Mouse (Mus musculus) erythroblast, embryonic 14.5 days (primary cell): ENCODE results near the gene Sulf2. TPM values are rescaled to one million over a fixed set of nuclear protein-coding genes. Genes with fewer than 3 reads are reported as not detected.
"Not testable (repeated sequence)": the region's sequence is repeated elsewhere in the genome, so short reads cannot be mapped to it uniquely, and the experiment has no call there.

ENCODE experiments used
- H3K27me3 ChIP-seq: 2 replicates; pipeline ENCODE4 v1.6.1; 2012; ENCODE audit warnings: inconsistent platforms; ENCODE audit not compliant: control insufficient read depth
- H3K36me3 ChIP-seq: 2 replicates; pipeline ENCODE4 v1.6.1; 2012; ENCODE audit warnings: mild to moderate bottlenecking, inconsistent platforms; ENCODE audit not compliant: control insufficient read depth
- H3K4me1 ChIP-seq: 2 replicates; pipeline ENCODE4 v1.6.1; 2012; ENCODE audit warnings: inconsistent platforms; ENCODE audit not compliant: control insufficient read depth
- H3K4me3 ChIP-seq: replicated peaks from 2 replicates; pipeline ENCODE3; 2012; ENCODE audit warnings: moderate library complexity, mild to moderate bottlenecking, inconsistent platforms
- H3K9me3 ChIP-seq: 2 replicates; pipeline ENCODE4 v1.6.1; 2012; ENCODE audit warnings: low read length, inconsistent platforms, mixed read lengths; ENCODE audit not compliant: control insufficient read depth
- GATA1 ChIP-seq: IDR thresholded peaks from 2 replicates; pipeline ENCODE4 v1.6.1; 2012; ENCODE audit warnings: low read length, inconsistent platforms, mixed read lengths
- TAL1 ChIP-seq: IDR thresholded peaks from 3 replicates; pipeline ENCODE4 v1.6.1; 2012; ENCODE audit warnings: low read length, inconsistent platforms, mixed read lengths
- polyA plus RNA-seq: library from polyadenylated mRNA; stranded (reverse); fragments of >175 nt; gene quantifications from 2 replicates; pipeline ENCODE4 v1.2.3, GENCODE M21; 2012

The Sulf2 gene
- polyA plus RNA-seq, 1 experiment = 0.01 TPM

- no peak overlapping the region for H3K4me3 ChIP-seq
- H3K27me3 ChIP-seq = no peaks in the 10 kb centered on the region
- H3K36me3 ChIP-seq = no peaks in the 10 kb centered on the region
- H3K9me3 ChIP-seq = no peaks in the 10 kb centered on the region; the same call in 1 of the 2 replicates
- H3K4me1 ChIP-seq = no peaks in the 10 kb centered on the region
- TF ChIP-seq GATA1 (no peak), TAL1 (no peak)
Measured at GRCm38 (mm10) chr2:166190816-166191215, 35.4 kb upstream of the Sulf2 start.

DNA sequence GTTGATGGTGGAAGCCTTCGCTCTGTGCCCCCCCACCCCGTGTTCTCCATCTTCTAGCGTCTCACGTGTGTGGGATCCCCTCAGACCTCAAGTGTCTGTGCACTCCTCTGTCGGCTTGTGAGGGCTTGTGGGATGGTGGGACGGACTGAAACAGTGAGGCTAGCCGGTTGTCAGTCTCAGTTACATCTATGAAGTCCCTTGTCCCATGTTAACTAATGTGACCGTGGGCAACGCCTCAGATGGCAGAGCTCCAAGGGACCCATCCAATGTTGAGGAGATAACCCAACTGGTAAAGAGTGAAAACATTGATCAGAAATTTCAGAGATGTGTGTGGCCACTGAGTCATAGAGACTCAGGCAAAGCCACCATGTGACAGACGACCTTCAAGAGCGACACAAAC, 33.7 kb upstream of the Sulf2 start:
- no peaks in the 10 kb centered on the region for H3K4me1 ChIP-seq
- no peak overlapping the region for H3K4me3 ChIP-seq
- H3K9me3 ChIP-seq = no peaks in the 10 kb centered on the region; the same call in 1 of the 2 replicates
- H3K27me3 ChIP-seq = no peaks in the 10 kb centered on the region
- no peaks in the 10 kb centered on the region for H3K36me3 ChIP-seq
- TF ChIP-seq GATA1 (no peak), TAL1 (no peak)

DNA sequence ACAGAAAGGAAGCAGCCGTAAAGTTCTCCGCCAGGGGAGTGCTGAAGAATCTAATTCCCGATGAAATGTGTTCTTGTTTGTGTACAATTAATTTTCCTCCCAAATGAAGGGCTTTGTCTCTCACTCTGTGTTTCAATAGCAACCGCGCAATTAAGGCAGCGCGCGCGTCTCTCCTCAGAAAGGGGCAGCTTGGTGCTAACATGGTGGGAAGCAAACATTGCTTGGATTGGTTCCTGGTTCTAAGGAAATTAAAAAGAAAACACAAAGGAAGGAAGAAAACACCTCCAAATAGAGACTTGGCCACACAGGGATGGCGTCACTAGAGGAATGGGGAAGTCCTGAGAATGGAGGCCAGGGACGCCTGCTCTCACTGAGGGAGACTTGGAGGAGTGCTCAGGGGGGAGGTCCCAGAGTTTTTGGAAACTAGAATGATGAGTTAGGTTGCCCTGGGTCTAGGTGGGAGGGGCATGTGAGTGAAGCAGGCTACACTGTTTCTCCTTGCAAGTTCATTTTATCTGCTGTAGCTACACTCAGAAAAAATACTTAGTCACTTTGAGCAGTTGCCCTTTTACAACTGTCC, 32.5 kb upstream of the Sulf2 start:
- not testable (repeated sequence) for H3K4me3 ChIP-seq, H3K9me3 ChIP-seq, H3K27me3 ChIP-seq, H3K4me1 ChIP-seq, H3K36me3 ChIP-seq

DNA sequence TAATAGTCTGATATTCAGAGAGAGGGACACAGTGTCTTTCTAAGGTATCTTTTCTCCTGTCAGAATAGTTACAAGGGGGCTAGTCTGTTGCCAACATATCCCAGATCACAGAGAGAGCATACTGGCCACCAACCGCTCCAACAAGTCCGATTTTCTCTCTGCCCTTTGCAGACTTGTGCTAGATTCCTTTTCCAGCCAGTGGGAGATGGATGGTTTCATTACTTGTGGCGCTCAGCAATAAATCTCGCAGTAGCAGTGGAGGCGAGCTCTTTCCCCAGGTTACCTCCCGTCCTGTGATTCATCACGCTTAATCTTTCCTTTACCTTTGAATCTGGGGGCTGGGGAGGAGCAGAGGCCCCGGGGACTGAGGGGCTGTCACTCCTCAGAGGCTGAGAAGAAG, 31.9 kb upstream of the Sulf2 start:
- H3K36me3 ChIP-seq, H3K27me3 ChIP-seq, H3K4me1 ChIP-seq, H3K4me3 ChIP-seq, H3K9me3 ChIP-seq: not testable (repeated sequence)

DNA sequence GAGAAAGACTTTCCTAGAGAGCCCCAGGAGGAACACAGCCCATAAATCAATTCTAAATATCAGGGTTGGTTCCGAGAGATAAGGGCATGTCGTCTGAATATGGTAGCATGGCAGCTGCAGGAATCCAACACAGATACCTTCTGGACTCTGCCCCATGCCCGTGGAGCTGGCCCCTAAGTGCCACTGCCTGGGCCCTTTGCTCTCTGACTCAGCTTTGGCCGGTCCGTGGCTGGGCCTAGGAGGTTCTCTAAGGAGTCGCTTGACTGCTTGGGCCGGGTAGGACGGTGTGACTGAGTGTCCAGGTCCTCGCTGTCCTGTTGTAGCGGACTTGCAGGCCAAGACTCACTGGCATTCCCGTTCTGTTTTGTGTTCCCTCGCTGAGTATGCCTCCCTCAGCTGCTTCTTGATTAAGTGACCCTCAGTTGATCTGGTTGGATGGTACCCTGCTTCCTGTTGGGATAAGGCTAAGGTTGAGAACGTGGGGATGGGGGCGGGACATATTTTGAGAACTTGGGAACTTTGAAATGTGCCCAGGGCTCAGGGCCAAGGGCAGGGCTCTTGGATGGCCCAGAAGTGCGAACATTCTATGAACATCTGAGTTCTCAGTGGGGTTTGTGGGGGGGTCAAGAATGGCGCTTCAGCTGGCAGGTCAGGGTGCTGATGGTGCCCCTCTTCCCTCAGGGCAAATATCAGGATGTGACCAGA, 30.9 kb upstream of the Sulf2 start:
- Histone ChIP-seq H3K27me3 (no peaks in the 10 kb centered on the region), H3K36me3 (no peaks in the 10 kb centered on the region), H3K9me3 (no peaks in the 10 kb centered on the region), H3K4me3 (no peak overlapping the region), H3K4me1 (no peaks in the 10 kb centered on the region)
- TF ChIP-seq GATA1 (no peak), TAL1 (no peak)

- no peaks in the 10 kb centered on the region for H3K27me3 ChIP-seq
- no peak for TF ChIP-seq GATA1
- no peak for TF ChIP-seq TAL1
- H3K4me3 ChIP-seq = no peak overlapping the region
- no peaks in the 10 kb centered on the region for H3K36me3 ChIP-seq
- no peaks in the 10 kb centered on the region for H3K9me3 ChIP-seq
- H3K4me1 ChIP-seq = no peaks in the 10 kb centered on the region
Measured at GRCm38 (mm10) chr2:166185768-166186167, 30.3 kb upstream of the Sulf2 start.

DNA sequence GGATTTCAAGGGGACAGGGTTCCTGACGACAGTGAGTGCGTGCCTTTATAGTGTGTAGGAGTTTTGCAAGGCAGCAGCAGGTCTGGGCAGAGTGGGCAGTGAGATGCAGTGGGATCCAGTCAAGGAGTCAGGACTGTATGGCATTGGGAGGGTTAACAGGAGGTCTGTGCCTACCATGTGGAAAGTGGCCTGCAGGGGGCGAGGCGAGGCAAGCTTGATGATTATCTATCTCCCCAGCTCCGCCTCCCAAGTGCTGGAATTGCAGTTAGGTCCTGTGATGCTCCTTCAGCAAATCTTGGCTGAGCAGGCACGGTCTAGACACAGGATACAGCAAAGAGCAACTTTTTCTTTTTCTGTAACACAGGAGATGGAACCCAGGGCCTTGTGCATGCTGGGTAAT, 29.0 kb upstream of the Sulf2 start:
- H3K27me3 ChIP-seq = no peaks in the 10 kb centered on the region
- H3K4me3 ChIP-seq = no peak overlapping the region
- no peaks in the 10 kb centered on the region for H3K4me1 ChIP-seq
- no peaks in the 10 kb centered on the region for H3K36me3 ChIP-seq
- no peaks in the 10 kb centered on the region for H3K9me3 ChIP-seq
- TF ChIP-seq GATA1 (no peak), TAL1 (no peak)

GRCm38 (mm10) chr2:166182009-166182685, 26.7 kb upstream of the Sulf2 start:
- H3K4me3 ChIP-seq = no peak overlapping the region
- H3K36me3 ChIP-seq = no peaks in the 10 kb centered on the region
- no peaks in the 10 kb centered on the region for H3K9me3 ChIP-seq

DNA sequence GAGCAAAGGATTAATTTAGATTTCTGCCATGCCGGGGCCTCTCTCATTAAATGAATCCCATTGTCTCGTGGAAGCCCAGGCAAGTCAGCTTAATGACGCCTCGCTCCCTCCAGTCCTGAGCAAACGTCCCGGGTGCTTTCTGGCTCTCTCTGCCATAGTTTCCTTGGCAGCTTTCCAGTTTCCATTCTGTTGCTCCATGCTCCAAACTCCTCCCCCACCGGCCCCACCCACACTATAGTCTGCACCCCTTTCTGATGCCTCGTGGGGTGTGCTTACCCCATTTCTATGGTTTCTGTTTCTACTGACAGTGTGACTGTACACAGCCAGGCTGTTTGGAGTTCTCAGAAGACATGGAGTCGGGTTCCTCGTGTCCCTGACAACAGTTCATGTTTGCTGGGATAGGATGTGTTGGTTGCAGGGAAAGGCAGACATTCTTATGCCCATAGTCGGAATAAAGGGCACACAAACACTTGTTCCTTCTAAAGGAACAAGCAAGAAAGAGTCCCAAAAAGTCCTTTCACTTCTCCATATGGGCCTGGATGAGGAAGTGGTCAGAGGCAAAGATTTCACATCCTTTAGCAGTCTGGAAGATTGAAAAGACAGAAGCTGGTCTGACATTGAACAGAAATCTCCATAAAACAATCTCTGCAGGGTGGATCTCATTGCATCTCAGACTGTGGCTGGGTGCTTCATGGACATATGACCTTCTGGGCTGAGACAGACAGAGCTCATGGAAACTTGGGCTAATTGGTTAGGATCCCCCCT, 25.5 kb upstream of the Sulf2 start:
- Histone ChIP-seq H3K4me3 (no peak overlapping the region), H3K27me3 (no peaks in the 10 kb centered on the region), H3K4me1 (no peaks in the 10 kb centered on the region), H3K9me3 (no peaks in the 10 kb centered on the region), H3K36me3 (no peaks in the 10 kb centered on the region)
- TF ChIP-seq GATA1 (no peak), TAL1 (no peak)

More at GRCm38 (mm10) chr2:166182009-166182685, 26.7 kb upstream of the Sulf2 start:
- no peaks in the 10 kb centered on the region for H3K4me1 ChIP-seq
- no peak for TF ChIP-seq GATA1
- TF ChIP-seq TAL1 = no peak
- H3K27me3 ChIP-seq = no peaks in the 10 kb centered on the region
